Mouse (Mus musculus): ENCODE data around the gene Fanci. TPM values are rescaled to one million over a fixed set of nuclear protein-coding genes. Genes with fewer than 3 reads are reported as not detected.

The Fanci gene
- polyA plus RNA-seq, 1 experiment from 2014 or later: 10.2 TPM

GRCm38 (mm10) chr7:79497701-79498115, 106.0 kb downstream of the Fanci start:
- 1% methylated on average over 20 of the region's 20 CpGs for WGBS
- H3K36me3 ChIP-seq: 0 out of 2 replicates have a peak, but pooled peaks cover 4% of the 10 kb centered on the region
- H3K4me1 ChIP-seq: peaks cover 29% of the 10 kb centered on the region
- peak overlapping the region; percentile 90 for H3K4me2 ChIP-seq (replicated peaks)
- no peaks in the 10 kb centered on the region for H3K9me3 ChIP-seq
- ATAC-seq (ENCODE audit: low FRiP score, low read depth): peak; percentile 37
- H3K9ac ChIP-seq: peak overlapping the region; percentile 54
- H3K27ac ChIP-seq: peak overlapping the region; percentile 95
- H3K4me3 ChIP-seq: peak overlapping the region; percentile 3; the same call in 1 of the 2 replicates
- H3K27me3 ChIP-seq (replicated peaks): peaks cover 36% of the 10 kb centered on the region

DNA sequence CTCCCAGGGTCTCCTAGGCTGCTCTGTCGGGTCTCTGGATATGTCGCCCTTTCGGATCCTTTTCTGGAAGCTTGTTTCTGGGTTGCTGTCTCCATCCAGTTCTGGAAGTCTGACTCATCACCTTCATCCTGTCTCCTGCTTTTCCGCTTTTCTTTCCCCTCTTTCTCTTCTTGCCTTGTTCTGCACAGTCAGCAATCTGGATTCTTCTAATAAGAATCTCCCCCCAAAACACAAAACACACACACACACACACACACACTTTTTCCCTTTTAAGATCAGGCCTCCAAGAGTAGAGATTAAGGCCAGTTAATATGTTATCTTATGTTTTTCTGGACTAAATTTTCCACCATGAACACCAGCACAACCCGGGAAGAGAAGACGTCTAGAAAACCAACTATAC, 106.6 kb downstream of the Fanci start:
- Histone ChIP-seq H3K36me3 (0 out of 2 replicates have a peak, but pooled peaks cover 9% of the 10 kb centered on the region), H3K9me3 (no peaks in the 10 kb centered on the region), H3K4me3 (peak overlapping the region; percentile 87), H3K27ac (peak overlapping the region; percentile 95), H3K4me1 (peaks cover 29% of the 10 kb centered on the region), H3K27me3 (replicated peaks) (peaks cover 40% of the 10 kb centered on the region), H3K9ac (peak overlapping the region; percentile 54), H3K4me2 (replicated peaks) (peak overlapping the region; percentile 90)
- 5% methylated on average over 6 of the region's 6 CpGs for WGBS
- no peak for ATAC-seq (ENCODE audit: low FRiP score, low read depth)

- Histone ChIP-seq H3K4me3 (peak overlapping the region; percentile 87), H3K27me3 (replicated peaks) (peaks cover 40% of the 10 kb centered on the region), H3K9ac (peak overlapping the region; percentile 100), H3K36me3 (0 out of 2 replicates have a peak, but pooled peaks cover 9% of the 10 kb centered on the region), H3K27ac (peak overlapping the region; percentile 98), H3K4me1 (peaks cover 28% of the 10 kb centered on the region), H3K4me2 (replicated peaks) (peak overlapping the region; percentile 90), H3K9me3 (no peaks in the 10 kb centered on the region)
- WGBS: under 1% methylated on average over 35 of the region's 35 CpGs
- peak; percentile 45 for ATAC-seq (ENCODE audit: low FRiP score, low read depth)
Observed at GRCm38 (mm10) chr7:79498965-79499595, 107.4 kb downstream of the Fanci start.

Other genes starting within 250 kb of the Fanci start
- gene Mfge8, start 242.9 kb upstream of the Fanci start, polyA plus RNA-seq (2016; fragmentation: Nextera tagmentation; extraction: Ambion mirVana): 62.8 and 64.5 TPM in 2 replicates
- 12.8 and 12.9 TPM in 2 replicates for gene Abhd2, start 118.7 kb upstream of the Fanci start, polyA plus RNA-seq (2016; fragmentation: Nextera tagmentation; extraction: Ambion mirVana)
- 4.7 and 5.0 TPM in 2 replicates for gene Rlbp1, start 4.9 kb upstream of the Fanci start, polyA plus RNA-seq (2016; fragmentation: Nextera tagmentation; extraction: Ambion mirVana)
- 45.6 and 48.5 TPM in 2 replicates for gene Polg, start 74.4 kb downstream of the Fanci start, polyA plus RNA-seq (2016; fragmentation: Nextera tagmentation; extraction: Ambion mirVana)
- gene Rhcg, start 225.7 kb downstream of the Fanci start, polyA plus RNA-seq (2016; fragmentation: Nextera tagmentation; extraction: Ambion mirVana): 3.3 and 3.6 TPM in 2 replicates

Measured in neural tube, embryonic 12.5 days (tissue).